Comparison of ENCODE assay signal across 8 mouse cellular contexts in genomic region chr6:30738464-30739006, GRCm38 (mm10). TPM values are rescaled to one million over a fixed set of nuclear protein-coding genes. Genes with fewer than 3 reads are reported as not detected.
DNase-seq lines count a peak whose midpoint lies in the region; ATAC-seq and TF ChIP-seq lines count a peak whose summit lies in the region.

No protein-coding gene starts in this region.

- no peak for TF ChIP-seq EP300 in ES-Bruce4 (IDR thresholded peaks at IDR 0.05; ENCODE audit: insufficient read depth, low read depth, low read length)

- peak overlapping the region; percentile 43 for H3K4me3 ChIP-seq in E14TG2a.4 (replicated peaks; ENCODE audit: low read length)
- peak overlapping the region; percentile 50 for H3K4me3 ChIP-seq in ES-Bruce4 (ENCODE audit: low read depth, low read length)
- peak overlapping the region; percentile 58 for H3K4me3 ChIP-seq in forebrain, embryonic 13.5 days
- H3K4me3 ChIP-seq in liver, embryonic 11.5 days (ENCODE audit: low read depth, low read length) = peak overlapping the region; percentile 52

- peak overlapping the region; percentile 39 for H3K9ac ChIP-seq in ES-Bruce4 (ENCODE audit: low read depth, poor library complexity, severe bottlenecking)
- H3K9ac ChIP-seq in forebrain, embryonic 13.5 days = peak overlapping the region; percentile 73
- peak overlapping the region; percentile 57 for H3K9ac ChIP-seq in liver, embryonic 11.5 days (ENCODE audit: low read depth, low read length)

- 0 out of 2 replicates have a peak overlapping the region, but pooled peaks have one; percentile 2 for H3K27ac ChIP-seq in ES-Bruce4 (ENCODE audit: insufficient read depth, low read length)
- peak overlapping the region; percentile 82 for H3K27ac ChIP-seq in forebrain, embryonic 13.5 days
- peak overlapping the region; percentile 66 for H3K27ac ChIP-seq in liver, embryonic 11.5 days (ENCODE audit: low read depth, low read length)

- no peak for TF ChIP-seq POLR2A in ES-Bruce4 (IDR thresholded peaks at IDR 0.05; ENCODE audit: insufficient read depth, low read length)

- peaks cover 77% of the 10 kb centered on the region for H3K9me3 ChIP-seq in E14TG2a.4 (ENCODE audit: low read length)
- H3K9me3 ChIP-seq in ES-Bruce4 (replicated peaks; ENCODE audit: control insufficient read depth, insufficient read depth, low read length, poor library complexity, severe bottlenecking) = peaks cover 17% of the 10 kb centered on the region
- H3K9me3 ChIP-seq in forebrain, embryonic 13.5 days (replicated peaks) = peaks cover 41% of the 10 kb centered on the region
- peaks cover 25% of the 10 kb centered on the region for H3K9me3 ChIP-seq in liver, embryonic 11.5 days (ENCODE audit: control insufficient read depth, low read length)

- TF ChIP-seq CTCF in E14TG2a.4 (conservative IDR thresholded peaks at IDR 0.05; ENCODE audit: low read length) (no peak), ES-Bruce4 (IDR thresholded peaks at IDR 0.05; ENCODE audit: low read depth, low read length) (no peak)

- 50% methylated on average over 20 of the region's 20 CpGs for WGBS in forebrain, embryonic 13.5 days
- 46% methylated on average over 20 of the region's 20 CpGs for WGBS in liver, embryonic 11.5 days

- 0 out of 2 replicates have a peak, but pooled peaks cover 3% of the 10 kb centered on the region for H3K4me1 ChIP-seq in E14TG2a.4 (replicated peaks; ENCODE audit: low read depth, low read length)
- no peaks in the 10 kb centered on the region for H3K4me1 ChIP-seq in ES-Bruce4 (ENCODE audit: control insufficient read depth, insufficient read depth, low read length)
- peaks cover 21% of the 10 kb centered on the region for H3K4me1 ChIP-seq in forebrain, embryonic 13.5 days
- H3K4me1 ChIP-seq in liver, embryonic 11.5 days (replicated peaks; ENCODE audit: control insufficient read depth, insufficient read depth, low read length) = no peaks in the 10 kb centered on the region

- no peaks in the 10 kb centered on the region for H3K27me3 ChIP-seq in E14TG2a.4 (ENCODE audit: insufficient read depth, low read length)
- H3K27me3 ChIP-seq in ES-Bruce4 (ENCODE audit: control insufficient read depth, insufficient read depth, low read length, poor library complexity, severe bottlenecking) = no peaks in the 10 kb centered on the region
- no peaks in the 10 kb centered on the region for H3K27me3 ChIP-seq in forebrain, embryonic 13.5 days
- peaks cover 44% of the 10 kb centered on the region for H3K27me3 ChIP-seq in liver, embryonic 11.5 days (replicated peaks; ENCODE audit: control insufficient read depth, insufficient read depth, low read length)

- no peak for ATAC-seq in forebrain, embryonic 13.5 days
- no peak for ATAC-seq in liver, embryonic 11.5 days (replicated peaks; ENCODE audit: low FRiP score)
- no peak for ATAC-seq in monocyte, adult 5-6 weeks (replicated peaks; ENCODE audit: insufficient number of reproducible peaks, low FRiP score, low TSS enrichment, poor library complexity, severe bottlenecking)

- H3K4me2 ChIP-seq in forebrain, embryonic 13.5 days = peak overlapping the region; percentile 60
- H3K4me2 ChIP-seq in liver, embryonic 11.5 days = peak overlapping the region; percentile 64

- DNase-seq in liver, embryonic 11.5 days (ENCODE audit: low spot score) = no peak
- no peak for DNase-seq in layer of hippocampus, postnatal 36 days
- no peak for DNase-seq in left cerebral cortex, adult 8-10 months (ENCODE audit: low spot score in 2 of 2)
- DNase-seq in kidney, postnatal 14 days = no peak

- H3K36me3 ChIP-seq in E14TG2a.4 (ENCODE audit: insufficient read depth, low read length) = peaks cover 2% of the 10 kb centered on the region; the same call in 1 of the 2 replicates
- H3K36me3 ChIP-seq in ES-Bruce4 (ENCODE audit: control insufficient read depth, insufficient read depth, low read length, poor library complexity, severe bottlenecking) = peaks cover 3% of the 10 kb centered on the region
- peaks cover 23% of the 10 kb centered on the region for H3K36me3 ChIP-seq in forebrain, embryonic 13.5 days (ENCODE audit: poor library complexity, severe bottlenecking)
- peaks cover 6% of the 10 kb centered on the region; the same call in 1 of the 2 replicates for H3K36me3 ChIP-seq in liver, embryonic 11.5 days (ENCODE audit: control insufficient read depth, insufficient read depth, low read length)

RNA-seq across cellular contexts. Expression of gene Mest, which starts 15.2 kb away (rescaled TPM):
- 50.5 and 54.4 TPM in 2 replicates for polyA plus RNA-seq in ES-Bruce4 (2011; ENCODE audit: insufficient read depth, insufficient read length, low read depth, missing spikeins)
- 443 and 547 TPM in 2 replicates for polyA plus RNA-seq in forebrain, embryonic 13.5 days (2015; fragmentation: Nextera tagmentation; extraction: Ambion mirVana)
- polyA plus RNA-seq in liver, embryonic 11.5 days (2014; fragmentation: Nextera tagmentation; extraction: Ambion mirVana) = 800 and 828 TPM in 2 replicates
- 0.86 to 2.5 TPM in 2 of 3 replicates, not detected in the other for total RNA-seq in monocyte, adult 5-6 weeks (2017)
- total RNA-seq in layer of hippocampus, postnatal 36 days (2021) = 10 to 100 TPM; 48.4 to 52.7 TPM
- 100 to 1,000 TPM in 1 of 4 experiments, 10 to 100 TPM in 3; 66.1 to 109 (median 76.2) TPM for total RNA-seq in left cerebral cortex, adult 8-10 months (2022)

RNA-seq across cellular contexts. Expression of gene Cep41, which starts 45.0 kb away (rescaled TPM):
- 4.9 and 8.1 TPM in 2 replicates for polyA plus RNA-seq in ES-Bruce4 (2011; ENCODE audit: insufficient read depth, insufficient read length, low read depth, missing spikeins)
- 19.5 and 19.6 TPM in 2 replicates for polyA plus RNA-seq in forebrain, embryonic 13.5 days (2015; fragmentation: Nextera tagmentation; extraction: Ambion mirVana)
- 12.0 and 14.3 TPM in 2 replicates for polyA plus RNA-seq in liver, embryonic 11.5 days (2014; fragmentation: Nextera tagmentation; extraction: Ambion mirVana)
- total RNA-seq in monocyte, adult 5-6 weeks (2017) = 1.0 to 10.0 TPM in 2 of 3 replicates, not detected in the other
- total RNA-seq in layer of hippocampus, postnatal 36 days (2021) = 1 to 10 TPM; 6.7 to 6.8 TPM
- 1 to 10 TPM; 4.9 to 6.6 (median 6.1) TPM for total RNA-seq in left cerebral cortex, adult 8-10 months (2022)

Comparison
In these comparisons a context has a peak if more than half of its experiments do, and no peak if none do; other contexts are left out.
1. H3K27ac ChIP-seq: peak in every context shown above with its lines; median percentile 82 in forebrain, embryonic 13.5 days; 66 in liver, embryonic 11.5 days; 2 in ES-Bruce4.
2. RNA of gene Mest, which starts 15.2 kb away (total RNA-seq): 66.1 to 109 TPM in left cerebral cortex, adult 8-10 months and 48.4 to 52.7 TPM in layer of hippocampus, postnatal 36 days; 0.86 to 2.5 TPM in monocyte, adult 5-6 weeks; every median in the first group is over 10 times any median in the second.
3. Peak in every context shown above with its lines, with median percentiles within 50 percentile points of each other: H3K4me3 ChIP-seq and H3K9ac ChIP-seq.